Mouse (Mus musculus) stomach, postnatal 0 days (tissue): Measurements from ENCODE around the gene Prrxl1. TPM values are rescaled to one million over a fixed set of nuclear protein-coding genes. Genes with fewer than 3 reads are reported as not detected.

Source experiments
- ATAC-seq: fragments of 200-750 bp; cut with Nextera tagmentation; 2 replicates; pipeline ENCODE4 v1.8.0; 2017; ENCODE audit not compliant: low FRiP score, low TSS enrichment
- DNase-seq: peaks from one replicate; pipeline ENCODE4 v3.0.0-alpha.2; 2016; ENCODE audit warnings: low spot score
- H3K27ac ChIP-seq: fragments of 300-500 bp; sonication (generic); replicated peaks from 2 replicates; pipeline ENCODE4 v1.5.1; 2014; ENCODE audit warnings: mild to moderate bottlenecking, control low read depth
- H3K27me3 ChIP-seq: fragments of 300-500 bp; sonication (generic); 2 replicates; pipeline ENCODE4 v1.6.1; 2014; ENCODE audit warnings: low read length; ENCODE audit not compliant: control insufficient read depth, insufficient read depth
- H3K36me3 ChIP-seq: fragments of 300-500 bp; sonication (generic); 2 replicates; pipeline ENCODE4 v1.6.1; 2014; ENCODE audit warnings: low read length, mixed read lengths; ENCODE audit not compliant: control insufficient read depth, insufficient read depth
- H3K4me1 ChIP-seq: fragments of 300-500 bp; sonication (generic); replicated peaks from 2 replicates; pipeline ENCODE4 v1.6.1; 2014; ENCODE audit warnings: antibody characterized with exemption; ENCODE audit not compliant: control insufficient read depth, insufficient read depth
- H3K4me2 ChIP-seq: fragments of 300-500 bp; sonication (generic); replicated peaks from 2 replicates; pipeline ENCODE4 v1.6.1; 2014; ENCODE audit warnings: low read depth, mild to moderate bottlenecking, control low read depth, moderate library complexity
- H3K4me3 ChIP-seq: fragments of 300-500 bp; sonication (generic); 2 replicates; pipeline ENCODE4 v1.5.1; 2014; ENCODE audit warnings: low read depth, low read length, control low read depth
- H3K9ac ChIP-seq: fragments of 300-500 bp; sonication (generic); 2 replicates; pipeline ENCODE4 v1.6.1; 2014; ENCODE audit warnings: mild to moderate bottlenecking, low read length, control low read depth, mixed read lengths
- H3K9me3 ChIP-seq: fragments of 300-500 bp; sonication (generic); 2 replicates; pipeline ENCODE4 v1.6.1; 2016; ENCODE audit warnings: low read length; ENCODE audit not compliant: control insufficient read depth
- CTCF ChIP-seq: IDR thresholded peaks from 2 replicates; pipeline ENCODE4 v1.5.1; 2016; ENCODE audit warnings: antibody characterized with exemption, low read depth, mild to moderate bottlenecking, moderate library complexity
- EP300 ChIP-seq: optimal IDR thresholded peaks from 2 replicates; pipeline ENCODE3; 2016; ENCODE audit warnings: antibody characterized with exemption
- WGBS: fragments of 180-500 bp; shearing (Covaris S2); extraction: QIAGEN DNeasy Blood & Tissue Kit; methylation state at CpG from one replicate; pipeline ENCODE4 v1.1.7; 2014; 5-methylcytosine and 5-hydroxymethylcytosine counted together
- polyA plus RNA-seq: library from polyadenylated mRNA; unstranded; fragments of >200 nt; fragmentation: Nextera tagmentation; extraction: Ambion mirVana; gene quantifications from 2 replicates; pipeline ENCODE4 v1.2.1, GENCODE M21; 2015

The Prrxl1 gene
- polyA plus RNA-seq, 1 experiment from 2014 or later, result 0.10 TPM

DNA sequence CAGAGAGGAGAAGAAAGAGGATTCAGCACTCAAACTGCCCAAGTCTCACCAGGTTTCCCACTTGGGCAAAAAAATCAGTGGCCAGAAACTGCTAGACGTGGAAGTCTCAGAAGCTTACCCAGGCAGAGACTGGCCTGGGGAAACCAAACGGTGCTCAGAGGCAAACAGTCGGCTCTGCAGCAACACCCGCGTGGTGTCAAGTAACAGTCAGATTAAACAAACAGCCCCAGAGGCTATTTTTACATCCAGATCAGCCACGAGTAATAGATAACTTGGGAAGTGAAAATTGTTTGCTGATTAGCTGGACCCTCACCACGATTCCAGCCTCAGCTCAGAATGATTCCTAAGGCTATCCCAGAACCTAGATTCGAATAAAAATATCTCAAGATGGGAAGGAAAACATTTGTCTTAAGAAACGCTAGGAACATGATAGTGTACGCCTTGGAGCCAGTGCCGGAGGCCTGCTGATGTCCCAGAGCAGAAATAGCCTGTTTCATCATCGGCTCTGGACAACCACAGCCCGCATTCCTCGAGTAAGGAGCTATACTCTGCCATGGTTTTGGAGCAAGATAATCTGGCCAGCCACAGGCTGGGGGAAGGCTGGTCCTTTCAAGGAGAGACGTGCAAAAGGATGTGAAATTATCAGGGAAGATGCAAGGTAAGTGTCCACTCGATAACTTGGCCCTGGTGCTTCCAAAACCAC lies 86.1 kb downstream of the Prrxl1 start, which contains the start of gene 3425401B19Rik:
Gene 3425401B19Rik, minus strand, starts transcription at position 170 of the 703 bp plus-strand sequence.
- ATAC-seq, result no peak
- DNase-seq, result no peak
- Histone ChIP-seq H3K27me3 (no peaks in the 10 kb centered on the region), H3K9ac (no peak within 1 kb of the TSS), H3K27ac (no peak within 1 kb of the TSS; the same call in 1 of the 2 replicates), H3K36me3 (no peaks in the 10 kb centered on the region), H3K4me2 (no peak within 1 kb of the TSS), H3K9me3 (no peaks in the 10 kb centered on the region), H3K4me1 (0 out of 2 replicates have a peak, but pooled peaks cover 3% of the 10 kb centered on the region), H3K4me3 (no peak within 1 kb of the TSS)
- WGBS, result 32% methylated on average over 16 of the region's 16 CpGs
- TF ChIP-seq CTCF, result no peak
- no peak for TF ChIP-seq EP300

DNA sequence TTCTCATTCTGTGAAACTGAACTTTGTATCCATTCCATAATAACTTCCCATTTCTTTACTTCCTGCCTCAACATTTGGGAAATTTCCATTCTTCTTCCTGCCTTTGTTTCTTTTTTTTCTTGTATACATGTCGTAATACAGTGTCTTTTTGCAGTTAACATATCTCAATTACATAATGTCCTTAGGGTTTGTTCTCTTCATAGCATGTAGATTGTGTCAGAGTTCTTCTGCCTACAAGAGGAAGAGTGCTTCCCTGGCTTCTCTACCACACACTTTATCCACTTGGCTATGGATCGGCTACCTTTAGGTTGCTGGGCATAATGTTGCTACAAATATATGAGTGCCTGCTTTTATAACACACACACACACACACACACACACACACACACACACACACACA lies 96.7 kb downstream of the Prrxl1 start:
- Histone ChIP-seq H3K36me3 (no peaks in the 10 kb centered on the region), H3K27me3 (no peaks in the 10 kb centered on the region), H3K4me1 (no peaks in the 10 kb centered on the region), H3K9ac (no peak overlapping the region), H3K4me3 (no peak overlapping the region), H3K27ac (no peak overlapping the region), H3K4me2 (no peak overlapping the region), H3K9me3 (no peaks in the 10 kb centered on the region)
- no peak for TF ChIP-seq CTCF
- no peak for TF ChIP-seq EP300
- DNase-seq (no peak), ATAC-seq (no peak)
- 74% methylated on average over 2 of the region's 2 CpGs for WGBS

DNA sequence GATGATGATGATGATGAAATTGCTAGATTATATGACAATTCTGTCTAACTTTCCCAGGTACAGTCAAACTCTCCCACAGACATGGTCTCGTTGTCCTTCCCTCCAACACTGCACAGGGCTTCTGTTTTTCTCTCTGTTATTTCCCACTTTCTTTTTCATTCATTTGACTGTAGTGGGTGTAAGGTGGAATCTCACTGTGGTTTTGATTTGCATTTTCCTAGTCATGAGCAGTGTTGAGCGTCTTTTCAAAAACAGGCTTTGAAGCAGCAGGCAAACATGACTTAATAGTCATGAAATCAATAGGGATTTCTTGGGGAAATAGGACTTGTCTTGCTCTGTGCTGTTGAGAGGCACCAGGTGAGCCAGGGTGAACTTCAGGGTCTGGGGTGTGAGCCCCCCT lies 97.1 kb downstream of the Prrxl1 start:
- TF ChIP-seq CTCF (no peak), EP300 (no peak)
- no peak overlapping the region for H3K27ac ChIP-seq
- 80% methylated on average over 2 of the region's 2 CpGs for WGBS

DNA sequence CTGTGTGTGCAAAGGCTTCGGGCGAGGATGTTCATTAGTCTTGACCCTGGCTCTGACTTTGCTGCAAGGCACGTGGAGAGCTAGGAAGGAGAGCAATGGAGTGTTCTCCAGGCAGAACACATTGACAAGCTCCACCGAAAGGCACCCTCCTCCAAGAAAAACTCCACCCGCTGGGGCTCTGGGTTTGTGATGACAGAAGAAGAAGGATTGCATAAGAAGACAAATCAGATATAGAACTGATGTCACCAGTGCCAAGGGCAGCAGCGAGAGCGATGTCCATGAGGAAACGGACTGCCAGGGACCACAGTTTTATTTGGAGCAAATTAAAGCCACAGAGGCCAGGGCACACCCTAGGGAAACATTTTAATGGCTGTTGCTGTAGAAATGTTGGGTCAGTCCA lies 98.6 kb downstream of the Prrxl1 start:
- Histone ChIP-seq H3K9me3 (no peaks in the 10 kb centered on the region), H3K4me3 (no peak overlapping the region), H3K27ac (no peak overlapping the region), H3K4me2 (no peak overlapping the region), H3K36me3 (no peaks in the 10 kb centered on the region), H3K9ac (no peak overlapping the region), H3K4me1 (no peaks in the 10 kb centered on the region), H3K27me3 (no peaks in the 10 kb centered on the region)
- ATAC-seq, result no peak
- 72% methylated on average over 8 of the region's 8 CpGs for WGBS
- DNase-seq, result no peak
- TF ChIP-seq EP300 (no peak), CTCF (no peak)

More for the DNA sequence above, 97.1 kb downstream of the Prrxl1 start:
- Histone ChIP-seq H3K36me3 (no peaks in the 10 kb centered on the region), H3K9ac (no peak overlapping the region), H3K4me1 (no peaks in the 10 kb centered on the region), H3K4me3 (no peak overlapping the region), H3K27me3 (no peaks in the 10 kb centered on the region), H3K9me3 (no peaks in the 10 kb centered on the region), H3K4me2 (no peak overlapping the region)
- no peak for DNase-seq
- ATAC-seq, result no peak

DNA sequence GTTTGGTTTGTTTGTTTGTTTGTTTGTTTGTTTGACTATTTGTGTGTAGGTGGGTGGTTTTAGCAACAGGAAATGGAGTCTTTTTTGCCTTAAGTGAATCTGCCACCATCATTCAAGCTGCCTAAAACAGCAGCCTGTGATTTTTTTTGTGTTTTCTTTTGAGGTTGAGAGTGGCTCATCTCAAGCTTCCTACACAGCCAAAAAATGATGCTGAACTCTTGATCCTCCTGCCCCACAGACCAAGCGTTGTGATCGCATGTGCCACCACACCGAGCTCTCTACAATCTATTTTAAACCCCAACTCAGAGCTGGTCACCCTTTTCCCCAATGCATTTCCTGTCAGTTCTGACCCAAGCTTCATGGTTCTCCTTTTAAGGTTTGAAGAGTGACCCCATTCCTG lies 99.3 kb downstream of the Prrxl1 start:
- H3K27me3 ChIP-seq, result no peaks in the 10 kb centered on the region
- H3K36me3 ChIP-seq, result no peaks in the 10 kb centered on the region
- H3K9me3 ChIP-seq, result no peaks in the 10 kb centered on the region
- DNase-seq (no peak), ATAC-seq (no peak)
- no peak overlapping the region for H3K9ac ChIP-seq
- no peak overlapping the region for H3K27ac ChIP-seq
- WGBS, result 66% methylated on average over 3 of the region's 3 CpGs
- no peaks in the 10 kb centered on the region for H3K4me1 ChIP-seq
- H3K4me2 ChIP-seq, result no peak overlapping the region
- no peak overlapping the region for H3K4me3 ChIP-seq
- TF ChIP-seq CTCF (no peak), EP300 (no peak)

Other genes starting within 250 kb of the Prrxl1 start
- not detected in 2 replicates for gene 1700024G13Rik, start 211.0 kb upstream of the Prrxl1 start, polyA plus RNA-seq
- 3.8 and 3.9 TPM in 2 replicates for gene Slc18a3, start 134.6 kb upstream of the Prrxl1 start, polyA plus RNA-seq
- gene Chat, start 133.4 kb upstream of the Prrxl1 start, polyA plus RNA-seq, result 0.17 and 0.30 TPM in 2 replicates
- gene Ercc6, start 85.9 kb upstream of the Prrxl1 start, polyA plus RNA-seq, result 8.4 and 9.0 TPM in 2 replicates
- 0.02 TPM in 1 of 2 replicates, not detected in the other for gene 3425401B19Rik, start 85.9 kb downstream of the Prrxl1 start, polyA plus RNA-seq
- gene Tmem273, start 186.6 kb downstream of the Prrxl1 start, polyA plus RNA-seq, result 0.55 and 0.75 TPM in 2 replicates
- gene Fam170b, start 234.6 kb downstream of the Prrxl1 start, polyA plus RNA-seq, result not detected in 2 replicates